Mouse (Mus musculus): ENCODE results near the gene Pold3. TPM values are rescaled to one million over a fixed set of nuclear protein-coding genes. Genes with fewer than 3 reads are reported as not detected.

The Pold3 gene
- 20.1 TPM for polyA plus RNA-seq (2014; fragmentation: Illumina TruSeq; extraction: RNeasy Lipid Tissue Mini Kit (QIAGEN cat#74804); ENCODE audit: low read depth, low replicate concordance)

DNA sequence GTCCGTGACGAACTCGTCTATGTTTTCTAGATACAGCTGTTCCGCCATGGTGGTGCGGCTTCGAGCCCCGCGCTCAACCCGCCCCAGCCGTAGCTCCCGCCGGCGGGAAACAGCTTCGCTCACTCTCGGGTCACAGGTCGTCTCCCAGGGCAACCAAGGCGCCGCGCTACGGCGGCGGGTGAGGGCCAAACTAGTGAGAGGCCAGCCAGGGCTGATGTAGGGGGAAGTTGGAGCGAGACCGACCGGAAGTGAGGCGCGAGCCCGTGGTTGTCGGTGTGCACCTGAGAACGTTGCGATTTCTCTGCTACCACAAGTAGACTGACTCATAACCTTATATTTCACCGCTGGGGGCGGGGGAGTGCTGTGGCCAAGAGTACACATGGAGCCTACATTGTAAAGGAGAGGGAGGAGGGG is at the start of gene Pold3:
Pold3 (minus strand) TSS at position 190 of the 414 bp plus-strand sequence.

DNA sequence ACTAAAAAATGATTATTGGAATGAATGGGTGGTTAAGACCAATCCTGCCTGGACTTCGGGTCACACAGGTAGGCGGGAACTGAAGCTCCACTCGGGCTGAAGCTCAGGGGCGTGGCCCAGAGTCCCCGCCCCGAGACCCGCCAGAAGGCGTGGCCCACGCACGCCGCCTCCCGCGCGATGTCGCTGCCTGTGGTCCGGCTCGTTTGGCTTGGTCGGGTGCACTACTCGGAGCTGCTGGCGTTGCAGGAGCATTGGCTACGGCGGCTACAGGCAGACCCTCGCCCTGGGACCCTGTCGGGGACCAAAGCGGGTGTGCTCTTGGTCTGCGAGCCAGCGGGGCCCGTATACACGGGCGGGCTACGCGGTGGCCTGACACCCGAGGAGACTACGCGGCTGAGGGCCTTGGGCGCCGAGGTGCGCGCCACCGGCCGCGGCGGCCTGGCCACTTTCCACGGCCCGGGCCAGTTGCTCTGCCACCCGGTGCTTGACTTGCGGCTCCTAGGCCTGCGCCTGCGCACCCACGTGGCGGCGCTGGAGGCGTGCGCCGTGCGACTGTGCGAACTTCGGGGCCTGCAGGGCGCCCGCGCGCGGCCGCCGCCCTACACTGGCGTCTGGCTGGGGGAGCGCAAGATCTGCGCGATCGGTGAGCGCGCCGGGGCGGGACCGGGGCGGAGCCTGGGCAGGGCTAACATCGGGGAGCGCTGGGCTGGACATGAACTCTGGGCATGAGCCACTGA is 37.9 kb upstream of the Pold3 start, which contains the start of gene Lipt2:
Lipt2 (plus strand) TSS at position 173 of the 737 bp plus-strand sequence.

Other genes with a start within 250 kb of the Pold3 start
- 11.3 TPM for gene Rnf169, start 141.1 kb downstream of the Pold3 start, polyA plus RNA-seq (2014; fragmentation: Illumina TruSeq; extraction: RNeasy Lipid Tissue Mini Kit (QIAGEN cat#74804); ENCODE audit: low read depth, low replicate concordance)
- gene Chrdl2, start 115.4 kb downstream of the Pold3 start, polyA plus RNA-seq (2014; fragmentation: Illumina TruSeq; extraction: RNeasy Lipid Tissue Mini Kit (QIAGEN cat#74804); ENCODE audit: low read depth, low replicate concordance), result not detected
- 8.6 TPM for gene Lipt2, start 37.7 kb upstream of the Pold3 start, polyA plus RNA-seq (2014; fragmentation: Illumina TruSeq; extraction: RNeasy Lipid Tissue Mini Kit (QIAGEN cat#74804); ENCODE audit: low read depth, low replicate concordance)
- 2.2 TPM for gene Kcne3, start 54.9 kb upstream of the Pold3 start, polyA plus RNA-seq (2014; fragmentation: Illumina TruSeq; extraction: RNeasy Lipid Tissue Mini Kit (QIAGEN cat#74804); ENCODE audit: low read depth, low replicate concordance)
- 13.2 TPM for gene Pgm2l1, start 105.8 kb upstream of the Pold3 start, polyA plus RNA-seq (2014; fragmentation: Illumina TruSeq; extraction: RNeasy Lipid Tissue Mini Kit (QIAGEN cat#74804); ENCODE audit: low read depth, low replicate concordance)
- 0.41 TPM for gene P4ha3, start 164.0 kb upstream of the Pold3 start, polyA plus RNA-seq (2014; fragmentation: Illumina TruSeq; extraction: RNeasy Lipid Tissue Mini Kit (QIAGEN cat#74804); ENCODE audit: low read depth, low replicate concordance)

Data from adrenal gland, adult 10 weeks (tissue).